Mouse (Mus musculus): ENCODE results near the gene Il7r.
"Not testable (repeated sequence)": the region's sequence is repeated elsewhere in the genome, so short reads cannot be mapped to it uniquely, and the experiment has no call there.

The Il7r gene

DNA sequence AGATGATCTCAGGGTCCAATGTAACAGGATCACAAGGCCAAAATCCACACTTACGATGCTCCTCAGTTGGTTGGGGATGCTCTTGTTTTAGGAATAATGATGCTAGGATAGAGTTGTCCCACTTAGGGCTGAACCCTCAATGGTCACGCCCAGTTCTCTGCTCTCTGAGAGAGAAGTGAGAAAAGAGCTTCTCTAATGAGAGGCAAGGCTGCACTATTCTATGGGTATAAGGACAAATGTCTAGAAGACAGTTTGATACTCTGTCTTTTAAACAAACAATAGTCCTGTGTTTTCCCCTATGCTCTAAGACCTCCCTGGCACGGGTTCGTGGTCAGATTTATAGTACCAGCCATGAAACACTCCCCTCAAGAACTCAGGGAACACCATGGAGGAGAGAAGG lies at the start of gene Il7r:
TSS of gene Il7r (minus strand) at position 101 of the 400 bp plus-strand sequence.
- no peak for DNase-seq (ENCODE audit: low spot score)

GRCm38 (mm10) chr15:9577303-9577702 lies 47.3 kb upstream of the Il7r start:
- no peak for DNase-seq (ENCODE audit: low spot score)

GRCm38 (mm10) chr15:9574796-9575195 lies 44.8 kb upstream of the Il7r start:
- no peak for DNase-seq (ENCODE audit: low spot score)

- no peak for DNase-seq (ENCODE audit: low spot score)
Measured at GRCm38 (mm10) chr15:9573361-9573760, 43.4 kb upstream of the Il7r start.

DNA sequence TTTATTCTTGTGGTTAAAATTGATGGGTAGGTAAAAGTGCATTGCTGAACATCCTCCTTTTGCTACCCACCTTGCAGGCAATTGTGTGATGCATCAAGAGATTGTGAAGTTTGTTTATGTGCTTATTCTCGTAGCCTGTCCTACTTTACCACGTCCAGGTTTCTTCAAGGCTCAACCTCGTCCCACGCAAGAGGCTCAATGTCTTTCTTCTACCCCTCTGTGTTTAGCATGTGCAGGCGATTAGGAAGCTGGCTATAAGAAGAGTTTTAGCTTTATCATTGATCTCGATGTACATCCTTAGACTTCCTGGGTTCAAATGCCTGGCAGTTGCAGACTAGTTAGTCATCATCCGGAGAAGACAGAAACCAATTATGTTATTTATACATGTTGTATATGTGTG lies 42.7 kb upstream of the Il7r start:
- DNase-seq (ENCODE audit: low spot score): no peak

DNA sequence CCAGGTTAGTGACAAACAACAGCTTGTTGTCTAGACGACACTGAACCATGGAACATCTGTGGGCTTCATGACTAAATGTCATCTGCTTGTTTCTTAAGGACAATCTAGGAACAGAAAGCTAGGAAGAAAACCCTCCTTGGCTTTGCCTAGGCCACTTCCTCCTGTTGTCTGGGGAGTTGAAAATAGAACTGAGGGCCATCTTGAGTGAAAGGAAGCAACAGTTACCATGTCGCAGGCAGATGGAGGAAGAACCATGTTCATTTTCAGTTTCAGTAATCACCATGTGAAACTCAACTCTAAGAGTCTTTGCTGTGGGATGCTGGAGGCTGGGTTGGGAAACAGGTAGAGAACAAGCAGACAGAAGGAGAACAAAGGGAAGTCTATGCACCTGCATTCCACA lies 41.9 kb upstream of the Il7r start:
- no peak for DNase-seq (ENCODE audit: low spot score)

DNA sequence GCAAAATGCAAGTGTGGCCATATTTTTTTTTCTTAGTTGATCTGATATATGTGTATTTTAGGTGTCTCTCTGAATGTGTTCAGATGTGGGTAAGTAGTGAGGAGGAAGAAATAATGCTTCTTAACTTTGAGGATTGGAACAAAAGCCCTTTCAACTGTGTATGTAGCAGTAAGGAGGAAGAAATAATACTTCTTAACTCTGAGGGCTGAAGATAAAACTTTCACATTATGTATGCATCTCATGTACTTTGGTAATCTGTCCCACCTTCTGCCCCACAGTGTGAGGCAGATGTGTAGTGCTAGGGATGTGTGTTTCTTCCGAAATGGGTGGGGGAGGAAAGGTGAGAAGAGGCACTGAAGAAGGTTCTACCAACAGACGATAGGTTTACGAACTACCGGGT lies 37.3 kb upstream of the Il7r start:
- DNase-seq (ENCODE audit: low spot score): no peak

DNA sequence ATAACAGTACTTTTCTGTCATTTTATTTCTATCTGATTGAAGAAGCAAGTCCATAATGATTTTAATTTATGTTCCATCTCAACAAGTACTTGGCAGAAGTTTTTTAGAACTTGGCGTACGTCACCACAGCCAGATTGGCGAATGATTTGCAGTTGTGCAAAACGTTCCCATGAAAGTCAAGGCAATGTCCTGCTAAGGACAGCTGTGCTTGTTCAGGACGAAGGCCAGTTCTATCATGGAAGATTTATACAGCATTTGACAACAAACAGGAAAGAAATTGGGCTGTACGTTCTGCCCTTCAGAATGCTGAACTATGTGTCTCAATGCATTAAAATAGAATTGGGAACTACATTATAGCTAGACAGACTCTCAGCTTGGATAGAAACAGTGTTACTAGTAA lies 35.4 kb upstream of the Il7r start:
- DNase-seq (ENCODE audit: low spot score): no peak

- DNase-seq (ENCODE audit: low spot score): no peak
Measured at GRCm38 (mm10) chr15:9564156-9564555, 34.2 kb upstream of the Il7r start.

DNA sequence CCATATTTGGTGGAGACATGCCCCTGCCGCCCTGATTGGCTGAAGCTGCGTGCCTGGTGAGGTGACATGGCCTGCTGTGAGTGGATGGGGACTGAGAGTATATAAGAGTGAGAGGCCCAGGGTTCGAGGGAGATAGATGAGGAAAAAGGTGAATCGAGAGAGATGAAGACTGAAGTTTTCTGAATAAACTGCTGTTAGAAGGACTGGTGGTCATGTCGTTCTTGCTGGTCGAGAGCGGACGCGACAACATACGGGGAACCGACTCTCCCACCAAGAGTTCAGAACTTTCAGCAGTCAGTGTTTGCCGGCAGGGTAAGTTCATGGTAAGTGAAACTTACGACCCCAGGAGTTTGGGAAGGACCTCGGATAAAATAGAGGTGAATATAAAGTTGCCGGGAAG lies 27.3 kb upstream of the Il7r start:
- not testable (repeated sequence) for DNase-seq (ENCODE audit: low spot score)

DNA sequence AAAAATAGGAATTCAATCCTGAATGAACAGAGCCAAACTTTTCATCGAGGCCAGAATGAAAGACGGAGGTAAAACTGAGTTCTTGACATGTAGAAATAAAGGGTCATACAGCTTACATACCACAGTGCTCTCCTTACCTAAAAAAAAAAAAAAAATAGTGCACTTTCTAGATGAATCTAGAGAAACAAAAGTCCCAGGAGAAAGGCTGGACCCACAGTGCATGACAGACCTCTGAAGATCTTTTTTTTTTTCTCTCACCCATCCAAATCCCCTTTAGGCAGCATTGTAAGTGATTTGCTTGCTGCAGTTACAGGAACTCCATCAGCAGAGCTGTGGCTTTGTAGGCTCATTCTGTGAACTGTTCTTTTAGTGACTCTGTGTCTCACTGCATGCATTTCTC lies 19.0 kb upstream of the Il7r start:
- no peak for DNase-seq (ENCODE audit: low spot score)

GRCm38 (mm10) chr15:9535200-9535599 lies 5.2 kb upstream of the Il7r start:
- DNase-seq (ENCODE audit: low spot score): no peak

GRCm38 (mm10) chr15:9533356-9533902 lies 3.5 kb upstream of the Il7r start:
- DNase-seq (ENCODE audit: low spot score): no peak

GRCm38 (mm10) chr15:9529646-9530045 lies 330 bp downstream of the Il7r start:
- DNase-seq (ENCODE audit: low spot score): no peak

GRCm38 (mm10) chr15:9528186-9528935 lies 1.6 kb downstream of the Il7r start:
- DNase-seq (ENCODE audit: low spot score): no peak

- DNase-seq (ENCODE audit: low spot score): no peak
Measured at GRCm38 (mm10) chr15:9526412-9526811, 3.6 kb downstream of the Il7r start.

GRCm38 (mm10) chr15:9524907-9525306 lies 5.1 kb downstream of the Il7r start:
- no peak for DNase-seq (ENCODE audit: low spot score)

DNA sequence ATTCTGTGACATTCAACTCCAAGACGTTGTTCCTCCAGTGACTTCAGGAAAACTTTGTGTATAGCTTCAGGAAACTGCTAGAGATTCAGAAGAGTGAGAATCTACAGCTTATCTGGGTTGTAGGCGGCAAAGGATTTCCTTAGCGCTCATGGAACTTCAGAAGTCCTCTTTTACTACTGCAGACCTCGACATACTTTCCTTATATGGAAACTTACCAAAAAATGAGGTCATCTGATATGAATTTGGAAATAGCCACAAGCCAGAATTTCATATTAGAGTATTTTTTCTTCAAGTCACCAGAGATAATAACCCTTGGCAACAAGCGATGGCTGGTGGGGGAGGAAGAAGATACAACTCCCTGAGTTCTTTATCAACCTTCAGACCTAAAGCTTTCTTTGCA lies 6.0 kb downstream of the Il7r start:
- no peak for DNase-seq (ENCODE audit: low spot score)

DNA sequence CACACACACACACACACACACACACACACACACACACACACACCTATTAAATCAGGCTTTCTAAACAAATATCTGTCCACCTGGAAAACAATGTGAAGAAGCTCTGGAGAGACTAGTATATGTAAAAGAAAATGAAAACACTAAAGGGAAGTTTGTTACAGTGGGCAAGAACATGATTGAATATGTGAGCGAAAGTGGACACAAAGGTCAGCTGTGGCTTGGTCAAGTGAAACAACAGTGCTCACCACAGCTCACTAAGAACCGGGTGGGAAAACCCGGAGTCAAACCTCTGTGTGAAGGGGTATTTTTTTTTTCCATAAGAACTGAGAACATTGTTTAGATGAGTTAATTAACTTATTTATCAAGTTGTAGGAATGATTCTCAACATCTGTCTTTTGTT lies 6.9 kb downstream of the Il7r start:
- DNase-seq (ENCODE audit: low spot score): no peak

- no peak for DNase-seq (ENCODE audit: low spot score)
Measured at GRCm38 (mm10) chr15:9492077-9492476, 37.9 kb downstream of the Il7r start.

- no peak for DNase-seq (ENCODE audit: low spot score)
Measured at GRCm38 (mm10) chr15:9489417-9490118, 40.4 kb downstream of the Il7r start.

DNA sequence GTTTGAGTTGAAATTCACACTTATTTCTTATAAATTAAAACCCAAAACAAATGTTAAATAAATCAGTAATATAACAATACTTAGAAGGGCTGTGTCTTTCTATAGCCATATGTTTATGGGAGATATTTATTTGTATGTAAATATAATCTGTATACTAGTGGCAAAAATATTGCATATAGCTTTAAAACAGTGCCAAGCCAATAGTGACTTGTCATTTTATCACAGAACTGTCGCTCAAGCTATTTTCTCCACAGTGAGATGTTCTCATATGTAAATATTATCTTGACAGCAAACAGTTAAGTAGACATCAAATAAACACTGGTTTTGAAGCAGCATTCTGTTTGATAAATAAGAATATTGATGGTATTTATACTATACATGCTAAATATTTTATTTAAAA lies 56.8 kb downstream of the Il7r start:
- DNase-seq (ENCODE audit: low spot score): no peak

- no peak for DNase-seq (ENCODE audit: low spot score)
Measured at GRCm38 (mm10) chr15:9472618-9473017, 57.4 kb downstream of the Il7r start.

All from testis, postnatal 14 days (tissue).